Mouse (Mus musculus) forebrain, embryonic 14.5 days (tissue): ENCODE data around the gene Oat. TPM values are rescaled to one million over a fixed set of nuclear protein-coding genes. Genes with fewer than 3 reads are reported as not detected.

Experiments used
- ATAC-seq: fragments of 200-750 bp; cut with Nextera tagmentation; 2 replicates; pipeline ENCODE4 v1.8.0; 2017; ENCODE audit warnings: mild to moderate bottlenecking, moderate library complexity
- DNase-seq: peaks from one replicate; pipeline ENCODE4 v3.0.0-alpha.2; 2015; ENCODE audit warnings: low spot score
- H3K27ac ChIP-seq: fragments of 300-500 bp; sonication (generic); 2 replicates; pipeline ENCODE4 v1.5.1; 2014; ENCODE audit warnings: low read depth, mild to moderate bottlenecking, control low read depth, low read length, moderate library complexity
- H3K27me3 ChIP-seq: fragments of 300-500 bp; sonication (generic); replicated peaks from 2 replicates; pipeline ENCODE4 v1.6.1; 2014; ENCODE audit warnings: low read length, control low read depth, mixed read lengths; ENCODE audit not compliant: control insufficient read depth, insufficient read depth
- H3K36me3 ChIP-seq: fragments of 300-500 bp; sonication (generic); 2 replicates; pipeline ENCODE4 v1.6.1; 2014; ENCODE audit warnings: low read length, control low read depth; ENCODE audit not compliant: control insufficient read depth, insufficient read depth
- H3K4me1 ChIP-seq: fragments of 300-500 bp; sonication (generic); 2 replicates; pipeline ENCODE4 v1.6.1; 2014; ENCODE audit warnings: antibody characterized with exemption, low read length, control low read depth; ENCODE audit not compliant: control insufficient read depth, insufficient read depth
- H3K4me2 ChIP-seq: fragments of 300-500 bp; sonication (generic); 2 replicates; pipeline ENCODE4 v1.6.1; 2014; ENCODE audit warnings: mild to moderate bottlenecking, control low read depth, low read length
- H3K4me3 ChIP-seq: fragments of 300-500 bp; sonication (generic); 2 replicates; pipeline ENCODE4 v1.5.1; 2014; ENCODE audit warnings: low read depth, low read length, control low read depth
- H3K9ac ChIP-seq: fragments of 300-500 bp; sonication (generic); 2 replicates; pipeline ENCODE4 v1.6.1; 2014; ENCODE audit warnings: mild to moderate bottlenecking, low read length, control low read depth, moderate library complexity
- H3K9me3 ChIP-seq: fragments of 300-500 bp; sonication (generic); replicated peaks from 2 replicates; pipeline ENCODE4 v1.6.1; 2016; ENCODE audit warnings: low read length, control low read depth, mixed read lengths; ENCODE audit not compliant: control insufficient read depth
- WGBS: fragments of 180-500 bp; shearing (Covaris S2); extraction: QIAGEN DNeasy Blood & Tissue Kit; methylation state at CpG from one replicate; pipeline ENCODE4 v1.1.7; 2014; 5-methylcytosine and 5-hydroxymethylcytosine counted together
- polyA plus RNA-seq: library from polyadenylated mRNA; unstranded; fragments of >200 nt; fragmentation: Nextera tagmentation; extraction: Ambion mirVana; gene quantifications from 2 replicates; pipeline ENCODE4 v1.2.1, GENCODE M21; 2014

Gene Oat
- polyA plus RNA-seq, 1 experiment from 2014 or later: 138 TPM

DNA sequence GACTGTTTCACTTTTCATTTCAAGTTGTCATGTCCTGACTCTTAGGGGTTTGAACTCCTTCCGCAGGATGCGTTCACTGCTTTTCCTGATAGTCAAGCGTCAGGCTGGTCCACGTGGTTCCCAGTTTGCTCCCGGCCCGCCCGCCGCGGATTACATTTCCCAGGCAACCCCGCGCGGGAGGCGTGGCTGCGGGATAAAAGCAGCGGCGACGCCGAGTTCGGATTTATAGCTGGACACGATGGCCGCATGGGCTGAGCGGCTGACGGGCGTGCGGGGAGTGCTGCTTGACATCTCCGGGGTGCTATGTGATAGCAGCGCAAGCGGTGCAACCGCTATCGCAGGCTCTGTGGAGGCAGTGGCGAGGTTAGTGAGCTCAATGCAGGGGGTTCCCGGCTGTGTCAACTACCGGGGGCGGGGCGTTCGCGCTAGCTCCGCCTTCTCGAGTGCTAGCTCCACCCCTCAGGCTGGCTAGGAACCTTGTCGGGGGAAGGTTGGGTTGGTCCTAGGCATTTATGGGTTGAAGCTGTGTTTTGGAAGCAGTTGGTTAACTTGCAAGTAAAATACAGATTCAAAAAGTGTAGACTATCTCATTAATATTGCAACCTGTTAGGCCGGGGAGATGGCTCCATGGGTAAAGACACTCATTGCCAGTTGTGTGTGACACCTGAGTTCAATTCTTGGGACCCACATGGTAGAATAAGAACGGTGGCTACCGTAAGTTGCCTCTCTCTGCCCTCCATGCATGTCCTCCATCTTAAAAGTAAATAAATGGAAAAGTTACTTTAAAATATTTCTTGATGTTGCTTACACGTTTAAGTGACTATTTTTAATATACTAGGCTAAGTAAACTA, 34.5 kb upstream of the Oat start, which contains the start of gene Lhpp:
Lhpp (plus strand) TSS at position 171 of the 851 bp plus-strand sequence.
- H3K27ac ChIP-seq: no peak within 1 kb of the TSS
- peak; percentile 93 for ATAC-seq

DNA sequence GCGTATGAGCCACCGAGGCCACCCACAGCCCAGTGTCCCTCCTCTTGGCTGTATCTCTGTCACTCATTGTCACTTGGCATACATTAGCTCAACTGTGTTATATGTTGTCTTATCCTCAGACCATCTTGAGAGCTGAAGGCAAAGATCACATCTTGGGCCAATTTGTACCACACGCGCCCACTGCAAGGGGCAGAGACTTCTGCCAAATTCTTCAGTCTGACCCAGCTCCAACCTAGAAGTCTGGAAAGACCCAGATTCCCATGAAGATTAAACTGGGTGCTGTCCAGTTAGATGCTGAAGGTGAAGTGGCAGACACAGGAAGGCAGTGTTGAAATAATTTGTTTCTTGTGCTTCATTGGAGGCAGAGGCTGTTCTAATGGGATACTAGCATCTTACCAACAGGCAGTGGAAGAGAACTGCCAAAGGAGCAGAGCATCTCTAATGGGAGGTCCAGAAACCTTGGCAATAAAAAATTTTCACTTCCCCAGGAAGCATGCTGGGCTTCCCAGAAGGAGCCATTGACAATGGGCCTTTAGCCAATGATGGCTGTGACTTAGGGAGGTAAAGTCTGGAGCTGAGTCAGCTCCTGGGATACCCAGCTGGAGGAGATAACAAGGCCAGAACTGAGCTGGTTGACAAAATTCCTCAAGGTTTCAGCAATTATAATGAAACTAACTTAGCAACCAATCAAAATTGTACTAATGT, 32.3 kb upstream of the Oat start:
- 93% methylated on average over 4 of the region's 4 CpGs for WGBS
- Histone ChIP-seq H3K27ac (no peak overlapping the region), H3K4me2 (no peak overlapping the region), H3K36me3 (no peaks in the 10 kb centered on the region), H3K4me1 (peaks cover 3% of the 10 kb centered on the region; the same call in 1 of the 2 replicates), H3K27me3 (peaks cover 7% of the 10 kb centered on the region; the same call in 1 of the 2 replicates), H3K9ac (no peak overlapping the region), H3K4me3 (no peak overlapping the region), H3K9me3 (no peaks in the 10 kb centered on the region)
- ATAC-seq: no peak
- no peak for DNase-seq

More for the DNA sequence above, 34.5 kb upstream of the Oat start, which contains the start of gene Lhpp:
- Histone ChIP-seq H3K27me3 (no peaks in the 10 kb centered on the region), H3K4me3 (peak within 1 kb of the TSS; percentile 43), H3K4me1 (peaks cover 3% of the 10 kb centered on the region; the same call in 1 of the 2 replicates), H3K36me3 (no peaks in the 10 kb centered on the region), H3K9ac (peak within 1 kb of the TSS; percentile 55), H3K9me3 (no peaks in the 10 kb centered on the region), H3K4me2 (peak within 1 kb of the TSS; percentile 65)
- DNase-seq: peak; percentile 81
- WGBS: 9% methylated on average over 44 of the region's 44 CpGs

DNA sequence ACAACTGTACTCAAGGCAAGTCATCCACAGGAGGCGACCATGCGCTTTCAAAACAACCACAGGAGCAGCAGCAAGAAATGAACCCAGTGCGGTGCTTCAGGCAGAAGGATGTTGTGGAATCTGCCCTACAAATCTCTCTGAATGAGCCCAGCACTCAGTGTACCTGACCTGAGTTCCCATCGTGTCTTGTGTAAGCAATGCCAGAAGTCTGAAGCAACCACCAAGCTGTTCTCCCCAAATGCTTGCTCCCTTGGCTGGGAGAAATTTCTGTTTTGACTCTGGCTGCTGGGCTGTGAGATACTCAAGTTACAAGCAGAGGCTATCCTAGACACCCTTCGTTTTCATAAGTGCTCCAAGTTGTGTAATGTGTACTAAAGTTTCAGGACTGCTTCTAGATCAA, 29.5 kb upstream of the Oat start:
- H3K9me3 ChIP-seq: no peaks in the 10 kb centered on the region
- H3K4me1 ChIP-seq: peaks cover 3% of the 10 kb centered on the region; the same call in 1 of the 2 replicates
- H3K36me3 ChIP-seq: no peaks in the 10 kb centered on the region
- no peak overlapping the region for H3K4me3 ChIP-seq
- no peak overlapping the region for H3K4me2 ChIP-seq
- no peak for ATAC-seq
- DNase-seq: no peak
- H3K9ac ChIP-seq: no peak overlapping the region
- WGBS: 65% methylated on average over 5 of the region's 5 CpGs
- peaks cover 20% of the 10 kb centered on the region for H3K27me3 ChIP-seq
- H3K27ac ChIP-seq: no peak overlapping the region

DNA sequence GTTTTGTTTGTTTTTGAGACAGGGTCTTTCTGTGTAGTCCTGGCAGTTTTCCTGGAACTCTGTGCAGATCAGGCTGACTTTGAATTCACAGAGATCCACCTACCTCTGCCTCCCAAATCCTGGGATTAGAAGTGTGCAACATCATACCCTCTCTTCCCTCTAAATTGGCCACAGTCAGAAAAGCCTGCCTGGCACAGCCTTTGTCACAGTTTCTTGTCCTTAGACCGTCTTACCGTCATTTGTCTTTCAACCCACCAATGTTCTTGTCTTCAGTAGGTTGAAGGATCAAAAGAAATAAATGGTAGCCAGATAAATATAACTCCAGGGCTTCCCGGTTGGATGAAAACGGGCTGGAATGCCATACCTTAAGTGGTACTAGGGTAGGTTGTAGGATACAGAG, 28.5 kb upstream of the Oat start:
- 83% methylated on average over 4 of the region's 4 CpGs for WGBS
- ATAC-seq (no peak), DNase-seq (no peak)
- no peak overlapping the region for H3K4me2 ChIP-seq
- H3K27ac ChIP-seq: no peak overlapping the region
- H3K4me3 ChIP-seq: no peak overlapping the region
- H3K36me3 ChIP-seq: no peaks in the 10 kb centered on the region
- no peak overlapping the region for H3K9ac ChIP-seq
- H3K9me3 ChIP-seq: no peaks in the 10 kb centered on the region
- peaks cover 30% of the 10 kb centered on the region for H3K27me3 ChIP-seq
- 0 out of 2 replicates have a peak, but pooled peaks cover 3% of the 10 kb centered on the region for H3K4me1 ChIP-seq

DNA sequence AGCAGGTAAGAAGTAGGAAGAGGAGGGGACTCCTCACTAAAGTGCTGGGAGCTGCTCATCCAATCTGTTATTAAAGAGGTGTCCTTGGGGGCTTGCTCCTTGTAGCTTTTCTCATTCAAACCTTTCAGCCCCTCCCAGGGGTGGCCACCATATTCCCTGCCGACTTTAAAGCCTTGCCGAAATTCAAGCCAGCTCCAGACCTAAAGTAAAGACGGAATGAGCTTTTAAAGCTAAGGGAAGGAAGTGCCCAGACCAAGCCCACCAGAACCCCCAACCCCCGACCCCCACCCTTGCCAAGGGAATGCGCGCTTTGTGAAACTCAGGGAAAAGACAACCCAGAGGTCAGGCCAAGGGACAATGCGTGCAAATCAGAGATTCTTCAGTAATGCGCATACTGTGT, 24.7 kb upstream of the Oat start:
- Histone ChIP-seq H3K9ac (no peak overlapping the region), H3K9me3 (no peaks in the 10 kb centered on the region), H3K27ac (no peak overlapping the region), H3K4me2 (no peak overlapping the region), H3K4me3 (no peak overlapping the region), H3K4me1 (peaks cover 12% of the 10 kb centered on the region; the same call in 1 of the 2 replicates), H3K36me3 (no peaks in the 10 kb centered on the region), H3K27me3 (peaks cover 68% of the 10 kb centered on the region)
- DNase-seq: no peak
- no peak for ATAC-seq
- WGBS: 8% methylated on average over 8 of the region's 8 CpGs

DNA sequence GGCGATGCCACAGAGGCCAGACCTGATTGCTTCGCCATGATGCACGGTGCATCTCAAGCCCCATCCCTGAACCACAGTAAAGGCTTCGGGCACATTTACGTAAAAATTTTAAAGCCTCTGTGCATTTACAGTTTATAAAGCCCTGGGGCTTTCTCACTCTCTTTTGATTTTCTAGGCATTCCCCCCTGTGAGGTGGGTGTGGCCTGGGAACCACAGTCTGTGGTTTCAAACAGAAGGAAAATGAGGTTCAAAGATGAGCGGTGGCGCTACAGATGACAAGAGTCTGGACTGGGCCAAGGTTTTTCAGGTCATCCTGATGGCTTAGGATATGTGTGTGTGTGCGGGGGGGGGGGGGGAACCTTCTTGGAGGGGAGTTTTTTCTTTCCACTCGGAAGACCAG, 23.8 kb upstream of the Oat start:
- peak overlapping the region; percentile 27 for H3K4me3 ChIP-seq
- H3K9ac ChIP-seq: no peak overlapping the region; the same call in 1 of the 2 replicates
- ATAC-seq: no peak
- H3K4me1 ChIP-seq: peaks cover 12% of the 10 kb centered on the region; the same call in 1 of the 2 replicates
- no peak overlapping the region for H3K27ac ChIP-seq
- H3K36me3 ChIP-seq: no peaks in the 10 kb centered on the region
- no peak for DNase-seq
- 1% methylated on average over 8 of the region's 9 CpGs for WGBS
- H3K27me3 ChIP-seq: peaks cover 75% of the 10 kb centered on the region
- peak overlapping the region; percentile 49 for H3K4me2 ChIP-seq
- no peaks in the 10 kb centered on the region for H3K9me3 ChIP-seq

DNA sequence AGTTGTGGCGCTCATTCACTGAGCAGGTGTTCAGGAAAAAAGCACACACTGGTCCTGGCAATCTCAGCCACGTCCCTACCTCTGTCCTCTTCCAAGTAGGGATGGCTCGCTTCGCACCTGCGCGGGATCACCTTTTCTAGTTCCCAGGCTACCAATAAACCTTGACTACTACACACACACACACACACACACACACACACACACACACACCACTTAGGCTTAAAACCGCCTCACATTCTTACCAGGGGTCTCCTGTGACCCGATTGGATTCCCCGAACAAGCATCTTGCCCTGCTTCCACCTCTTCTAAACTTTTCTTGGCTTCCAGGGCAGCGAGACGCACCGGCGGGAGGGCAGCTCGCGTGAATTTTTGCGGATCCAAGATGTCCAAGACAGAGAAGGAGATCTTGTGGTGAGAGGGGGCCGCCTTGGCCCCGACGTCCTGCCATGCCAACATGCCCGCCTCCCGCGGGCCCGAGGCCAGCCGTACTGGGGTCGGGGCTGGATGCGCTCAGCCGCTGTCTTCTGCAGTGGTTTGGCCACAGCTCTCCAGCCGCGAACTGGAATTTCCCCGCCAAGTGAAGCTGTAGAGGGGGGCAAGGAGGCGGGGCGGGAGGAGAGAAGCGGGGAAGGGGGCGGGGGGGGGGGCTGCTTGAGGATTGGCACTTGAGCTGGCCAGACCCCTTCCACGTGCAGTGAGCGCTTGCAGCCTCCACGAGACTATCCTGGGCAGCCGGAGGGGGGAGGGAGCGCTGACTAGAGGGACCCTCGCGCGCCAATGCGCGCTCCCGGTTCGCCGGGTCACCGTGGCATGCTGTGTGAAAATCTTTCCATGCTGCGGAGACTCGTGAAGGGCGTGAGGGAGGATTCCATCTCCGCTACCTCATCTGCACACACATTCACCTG, 23.1 kb upstream of the Oat start, which contains the start of gene Nkx1-2:
Nkx1-2 (minus strand) TSS at position 567 of the 905 bp plus-strand sequence.
- Histone ChIP-seq H3K36me3 (no peaks in the 10 kb centered on the region), H3K27ac (no peak within 1 kb of the TSS), H3K27me3 (peaks cover 71% of the 10 kb centered on the region), H3K9me3 (no peaks in the 10 kb centered on the region), H3K9ac (no peak within 1 kb of the TSS; the same call in none of the 2 replicates), H3K4me2 (peak within 1 kb of the TSS; percentile 49), H3K4me3 (peak within 1 kb of the TSS; percentile 27), H3K4me1 (peaks cover 12% of the 10 kb centered on the region; the same call in 1 of the 2 replicates)
- WGBS: under 1% methylated on average over 51 of the region's 52 CpGs
- peak; percentile 22 for DNase-seq
- ATAC-seq: 0 out of 2 replicates have a peak, but pooled peaks have one; percentile 18
